Mouse (Mus musculus): ENCODE data around the gene 1110004F10Rik. TPM values are rescaled to one million over a fixed set of nuclear protein-coding genes. Genes with fewer than 3 reads are reported as not detected.
A peak's percentile ranks its signal among the peaks of the same experiment; 100 is the strongest.

1110004F10Rik gene
- polyA plus RNA-seq, 2 experiments, result 187 to 283 TPM

GRCm38 (mm10) chr7:116128286-116128685 lies 89.1 kb downstream of the 1110004F10Rik start:
- Histone ChIP-seq H3K27me3 (ENCODE audit: control insufficient read depth, insufficient read depth, low read length) (no peaks in the 10 kb centered on the region), H3K4me3 (replicated peaks; ENCODE audit: low read length) (no peak overlapping the region), H3K36me3 (ENCODE audit: control insufficient read depth, insufficient read depth, low read length) (no peaks in the 10 kb centered on the region), H3K4me1 (ENCODE audit: control insufficient read depth, insufficient read depth, low read length) (peaks cover 9% of the 10 kb centered on the region), H3K27ac (replicated peaks; ENCODE audit: low read depth, low read length) (no peak overlapping the region), H3K9me3 (ENCODE audit: control insufficient read depth, low read length) (no peaks in the 10 kb centered on the region), H3K9ac (ENCODE audit: low read depth, low read length, severe bottlenecking) (no peak overlapping the region), H3K4me2 (replicated peaks; ENCODE audit: low read depth, low read length, severe bottlenecking) (no peak overlapping the region)
- ATAC-seq (ENCODE audit: low FRiP score, low read depth), result no peak
- TF ChIP-seq POLR2A (IDR thresholded peaks at IDR 0.05; ENCODE audit: borderline replicate concordance, extremely low read depth, insufficient read depth, insufficient read length), result no peak
- 93% methylated on average over 8 of the region's 8 CpGs for WGBS
- no peak for DNase-seq (ENCODE audit: low spot score)

GRCm38 (mm10) chr7:116129374-116129773 lies 90.2 kb downstream of the 1110004F10Rik start:
- H3K27ac ChIP-seq (replicated peaks; ENCODE audit: low read depth, low read length), result no peak overlapping the region
- 82% methylated on average over 10 of the region's 10 CpGs for WGBS
- DNase-seq (ENCODE audit: low spot score) (no peak), ATAC-seq (ENCODE audit: low FRiP score, low read depth) (no peak)
- H3K36me3 ChIP-seq (ENCODE audit: control insufficient read depth, insufficient read depth, low read length), result no peaks in the 10 kb centered on the region
- H3K4me1 ChIP-seq (ENCODE audit: control insufficient read depth, insufficient read depth, low read length), result peaks cover 7% of the 10 kb centered on the region
- no peaks in the 10 kb centered on the region for H3K9me3 ChIP-seq (ENCODE audit: control insufficient read depth, low read length)
- H3K4me2 ChIP-seq (replicated peaks; ENCODE audit: low read depth, low read length, severe bottlenecking), result no peak overlapping the region
- H3K9ac ChIP-seq (ENCODE audit: low read depth, low read length, severe bottlenecking), result no peak overlapping the region
- no peak overlapping the region for H3K4me3 ChIP-seq (replicated peaks; ENCODE audit: low read length)
- no peaks in the 10 kb centered on the region for H3K27me3 ChIP-seq (ENCODE audit: control insufficient read depth, insufficient read depth, low read length)
- TF ChIP-seq POLR2A (IDR thresholded peaks at IDR 0.05; ENCODE audit: borderline replicate concordance, extremely low read depth, insufficient read depth, insufficient read length), result no peak

- WGBS, result 22% methylated on average over 4 of the region's 4 CpGs
- ATAC-seq (ENCODE audit: low FRiP score, low read depth), result no peak
- H3K27me3 ChIP-seq (ENCODE audit: control insufficient read depth, insufficient read depth, low read length), result no peaks in the 10 kb centered on the region
- H3K4me2 ChIP-seq (replicated peaks; ENCODE audit: low read depth, low read length, severe bottlenecking), result no peak overlapping the region
- H3K36me3 ChIP-seq (ENCODE audit: control insufficient read depth, insufficient read depth, low read length), result no peaks in the 10 kb centered on the region
- H3K9me3 ChIP-seq (ENCODE audit: control insufficient read depth, low read length), result no peaks in the 10 kb centered on the region
- peak; percentile 8 for DNase-seq (ENCODE audit: low spot score)
- H3K27ac ChIP-seq (replicated peaks; ENCODE audit: low read depth, low read length), result no peak overlapping the region
- no peak overlapping the region for H3K4me3 ChIP-seq (replicated peaks; ENCODE audit: low read length)
- TF ChIP-seq POLR2A (IDR thresholded peaks at IDR 0.05; ENCODE audit: borderline replicate concordance, extremely low read depth, insufficient read depth, insufficient read length), result no peak
- H3K9ac ChIP-seq (ENCODE audit: low read depth, low read length, severe bottlenecking), result no peak overlapping the region
- no peaks in the 10 kb centered on the region for H3K4me1 ChIP-seq (ENCODE audit: control insufficient read depth, insufficient read depth, low read length)
Measured at GRCm38 (mm10) chr7:116131390-116131789, 92.2 kb downstream of the 1110004F10Rik start.

GRCm38 (mm10) chr7:116132078-116132477 lies 92.9 kb downstream of the 1110004F10Rik start:
- Histone ChIP-seq H3K4me2 (replicated peaks; ENCODE audit: low read depth, low read length, severe bottlenecking) (no peak overlapping the region), H3K36me3 (ENCODE audit: control insufficient read depth, insufficient read depth, low read length) (no peaks in the 10 kb centered on the region), H3K27me3 (ENCODE audit: control insufficient read depth, insufficient read depth, low read length) (no peaks in the 10 kb centered on the region), H3K4me1 (ENCODE audit: control insufficient read depth, insufficient read depth, low read length) (no peaks in the 10 kb centered on the region), H3K27ac (replicated peaks; ENCODE audit: low read depth, low read length) (no peak overlapping the region), H3K4me3 (replicated peaks; ENCODE audit: low read length) (no peak overlapping the region), H3K9me3 (ENCODE audit: control insufficient read depth, low read length) (no peaks in the 10 kb centered on the region), H3K9ac (ENCODE audit: low read depth, low read length, severe bottlenecking) (no peak overlapping the region)
- 0 out of 2 replicates have a peak, but pooled peaks have one; percentile 20 for ATAC-seq (ENCODE audit: low FRiP score, low read depth)
- 8% methylated on average over 5 of the region's 5 CpGs for WGBS
- DNase-seq (ENCODE audit: low spot score), result peak; percentile 74
- no peak for TF ChIP-seq POLR2A (IDR thresholded peaks at IDR 0.05; ENCODE audit: borderline replicate concordance, extremely low read depth, insufficient read depth, insufficient read length)

- no peak for DNase-seq (ENCODE audit: low spot score)
- no peaks in the 10 kb centered on the region for H3K9me3 ChIP-seq (ENCODE audit: control insufficient read depth, low read length)
- no peaks in the 10 kb centered on the region for H3K4me1 ChIP-seq (ENCODE audit: control insufficient read depth, insufficient read depth, low read length)
- TF ChIP-seq POLR2A (IDR thresholded peaks at IDR 0.05; ENCODE audit: borderline replicate concordance, extremely low read depth, insufficient read depth, insufficient read length), result no peak
- H3K36me3 ChIP-seq (ENCODE audit: control insufficient read depth, insufficient read depth, low read length), result no peaks in the 10 kb centered on the region
- no peak overlapping the region for H3K4me3 ChIP-seq (replicated peaks; ENCODE audit: low read length)
- H3K27ac ChIP-seq (replicated peaks; ENCODE audit: low read depth, low read length), result no peak overlapping the region
- H3K4me2 ChIP-seq (replicated peaks; ENCODE audit: low read depth, low read length, severe bottlenecking), result no peak overlapping the region
- no peaks in the 10 kb centered on the region for H3K27me3 ChIP-seq (ENCODE audit: control insufficient read depth, insufficient read depth, low read length)
- H3K9ac ChIP-seq (ENCODE audit: low read depth, low read length, severe bottlenecking), result no peak overlapping the region
- no peak for ATAC-seq (ENCODE audit: low FRiP score, low read depth)
- 79% methylated on average over 31 of the region's 31 CpGs for WGBS
Measured at GRCm38 (mm10) chr7:116134413-116135292, 95.5 kb downstream of the 1110004F10Rik start.

Measured in limb, embryonic 14.5 days (tissue).